Mouse (Mus musculus) lung, embryonic 15.5 days (tissue): ENCODE measurements around the gene Sult1a1. TPM values are rescaled to one million over a fixed set of nuclear protein-coding genes. Genes with fewer than 3 reads are reported as not detected.
A peak's percentile ranks its signal among the peaks of the same experiment; 100 is the strongest.

Experiments
- ATAC-seq: fragments of 200-750 bp; cut with Nextera tagmentation; 2 replicates; pipeline ENCODE4 v1.8.0; 2017; ENCODE audit warnings: moderate number of reproducible peaks, borderline replicate concordance; ENCODE audit not compliant: low FRiP score, low TSS enrichment; ENCODE audit errors: extremely low read depth
- H3K27ac ChIP-seq: fragments of 300-500 bp; sonication (generic); 2 replicates; pipeline ENCODE4 v1.5.1; 2015; ENCODE audit warnings: moderate library complexity, mild to moderate bottlenecking, inconsistent platforms
- H3K27me3 ChIP-seq: fragments of 300-500 bp; sonication (generic); 2 replicates; pipeline ENCODE4 v1.6.1; 2015; ENCODE audit warnings: inconsistent platforms
- H3K36me3 ChIP-seq: fragments of 300-500 bp; sonication (generic); 2 replicates; pipeline ENCODE4 v1.6.1; 2015; ENCODE audit warnings: inconsistent platforms
- H3K4me1 ChIP-seq: fragments of 300-500 bp; sonication (generic); 2 replicates; pipeline ENCODE4 v1.6.1; 2015; ENCODE audit warnings: inconsistent platforms
- H3K4me2 ChIP-seq: fragments of 300-500 bp; sonication (generic); 2 replicates; pipeline ENCODE4 v1.6.1; 2015; ENCODE audit warnings: inconsistent platforms, mild to moderate bottlenecking, moderate library complexity
- H3K4me3 ChIP-seq: fragments of 300-500 bp; sonication (generic); 2 replicates; pipeline ENCODE4 v1.5.1; 2015; ENCODE audit warnings: mild to moderate bottlenecking, inconsistent platforms
- H3K9ac ChIP-seq: fragments of 300-500 bp; sonication (generic); 2 replicates; pipeline ENCODE4 v1.6.1; 2015; ENCODE audit warnings: inconsistent platforms
- H3K9me3 ChIP-seq: fragments of 300-500 bp; sonication (generic); 2 replicates; pipeline ENCODE4 v1.6.1; 2016; ENCODE audit warnings: inconsistent platforms
- WGBS: fragments of 180-500 bp; shearing (Covaris S2); methylation state at CpG from one replicate; pipeline ENCODE4 v1.1.7; 2015; 5-methylcytosine and 5-hydroxymethylcytosine counted together
- polyA plus RNA-seq: library from polyadenylated mRNA; unstranded; fragments of >200 nt; fragmentation: Nextera tagmentation; extraction: Ambion mirVana; gene quantifications from 2 replicates; pipeline ENCODE4 v1.2.1, GENCODE M21; 2015

Gene Sult1a1
- 5.9 and 6.8 TPM in 2 replicates for polyA plus RNA-seq

DNA sequence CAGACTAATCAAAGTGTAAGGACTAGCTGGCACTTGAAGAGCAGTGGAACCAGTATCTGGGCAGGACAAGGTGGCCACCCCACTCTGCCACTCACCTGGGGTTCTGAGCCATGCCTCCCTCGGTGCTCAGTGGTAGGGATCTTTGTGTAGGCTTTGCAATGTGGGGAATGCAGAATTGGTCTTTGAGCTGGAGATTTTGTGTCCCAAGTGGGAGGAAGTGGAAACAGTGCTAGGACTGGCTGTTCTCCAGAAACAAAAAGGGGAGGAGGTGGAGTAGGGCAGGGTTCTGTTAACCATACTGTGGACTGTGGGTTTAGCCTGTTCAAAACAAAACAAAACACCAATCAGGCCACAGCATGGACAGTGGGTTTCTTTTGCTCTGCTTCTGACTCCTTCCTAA is at the start of gene Sult1a1:
TSS of gene Sult1a1 (minus strand) at position 226 of the 400 bp plus-strand sequence.
- Histone ChIP-seq H3K9ac (no peak within 1 kb of the TSS), H3K27me3 (no peaks in the 10 kb centered on the region), H3K4me2 (peak within 1 kb of the TSS; percentile 13; the same call in 1 of the 2 replicates), H3K4me3 (no peak within 1 kb of the TSS), H3K27ac (peak within 1 kb of the TSS; percentile 74), H3K9me3 (no peaks in the 10 kb centered on the region), H3K36me3 (peaks cover 20% of the 10 kb centered on the region; the same call in 1 of the 2 replicates), H3K4me1 (peaks cover 4% of the 10 kb centered on the region; the same call in 1 of the 2 replicates)
- ATAC-seq, result peak; percentile 64; the same call in 1 of the 2 replicates
- WGBS, result 62% methylated on average over 1 of the region's 1 CpGs

DNA sequence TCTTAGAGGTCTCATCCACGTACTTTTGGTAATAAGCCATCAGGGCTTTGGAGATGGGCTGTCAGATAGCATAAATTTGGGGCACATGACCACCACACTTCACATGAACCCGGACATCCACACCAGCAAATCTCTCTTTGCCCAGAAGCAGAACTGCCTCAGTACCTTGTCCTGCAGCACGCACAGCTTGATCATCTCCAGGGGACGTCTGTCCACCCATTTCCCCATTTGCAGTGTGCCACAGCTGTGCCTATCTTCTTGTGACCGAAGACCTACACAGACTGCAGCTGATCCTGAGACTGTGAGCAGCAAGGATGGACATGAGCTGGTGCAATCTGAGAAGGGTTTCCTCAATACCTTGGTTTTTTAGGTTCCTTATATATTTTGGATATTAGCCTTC is 49.4 kb upstream of the Sult1a1 start:
- ATAC-seq, result no peak
- H3K9ac ChIP-seq, result no peak overlapping the region
- 73% methylated on average over 5 of the region's 5 CpGs for WGBS
- H3K4me3 ChIP-seq, result no peak overlapping the region
- H3K4me2 ChIP-seq, result no peak overlapping the region
- H3K4me1 ChIP-seq, result no peaks in the 10 kb centered on the region
- no peaks in the 10 kb centered on the region for H3K9me3 ChIP-seq
- no peaks in the 10 kb centered on the region for H3K27me3 ChIP-seq
- no peaks in the 10 kb centered on the region for H3K36me3 ChIP-seq
- no peak overlapping the region for H3K27ac ChIP-seq

DNA sequence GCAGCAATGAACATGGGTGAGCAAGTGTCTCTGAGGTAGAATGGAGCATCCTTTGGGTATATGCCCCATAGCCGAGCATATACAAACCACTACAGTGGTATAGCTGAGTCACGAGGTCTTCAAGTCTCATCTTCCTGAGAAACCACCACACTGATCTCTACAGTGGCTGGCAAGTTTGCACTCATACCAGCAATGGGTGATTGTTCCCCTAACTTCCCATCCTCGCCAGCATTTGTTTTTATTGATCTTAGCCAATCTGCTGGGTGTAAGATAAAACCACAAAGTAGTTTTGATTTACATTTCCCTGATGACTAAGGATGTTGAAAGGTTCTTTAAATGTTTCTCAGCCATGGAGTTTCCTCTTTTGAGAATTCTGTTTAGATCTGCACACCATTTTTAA is 48.8 kb upstream of the Sult1a1 start:
- no peak overlapping the region for H3K9ac ChIP-seq
- no peaks in the 10 kb centered on the region for H3K4me1 ChIP-seq
- H3K4me3 ChIP-seq, result no peak overlapping the region
- H3K36me3 ChIP-seq, result no peaks in the 10 kb centered on the region
- no peak for ATAC-seq
- H3K27me3 ChIP-seq, result no peaks in the 10 kb centered on the region
- H3K4me2 ChIP-seq, result no peak overlapping the region
- H3K27ac ChIP-seq, result no peak overlapping the region
- no peaks in the 10 kb centered on the region for H3K9me3 ChIP-seq
- 58% methylated on average over 3 of the region's 3 CpGs for WGBS

- 93% methylated on average over 13 of the region's 13 CpGs for WGBS
- Histone ChIP-seq H3K4me1 (no peaks in the 10 kb centered on the region; the same call in 1 of the 2 replicates), H3K9me3 (no peaks in the 10 kb centered on the region), H3K9ac (no peak overlapping the region), H3K36me3 (no peaks in the 10 kb centered on the region), H3K4me2 (no peak overlapping the region), H3K27ac (no peak overlapping the region), H3K27me3 (no peaks in the 10 kb centered on the region), H3K4me3 (no peak overlapping the region)
- no peak for ATAC-seq
Observed at GRCm38 (mm10) chr7:126721635-126722034, 45.4 kb upstream of the Sult1a1 start.

- Histone ChIP-seq H3K9me3 (no peaks in the 10 kb centered on the region), H3K4me1 (no peaks in the 10 kb centered on the region; the same call in 1 of the 2 replicates), H3K4me3 (no peak overlapping the region), H3K36me3 (no peaks in the 10 kb centered on the region), H3K9ac (no peak overlapping the region), H3K27ac (no peak overlapping the region), H3K4me2 (no peak overlapping the region), H3K27me3 (no peaks in the 10 kb centered on the region)
- no peak for ATAC-seq
- WGBS, result 94% methylated on average over 5 of the region's 5 CpGs
Observed at GRCm38 (mm10) chr7:126718787-126719337, 42.6 kb upstream of the Sult1a1 start.

- Histone ChIP-seq H3K36me3 (no peaks in the 10 kb centered on the region), H3K9me3 (no peaks in the 10 kb centered on the region), H3K4me3 (no peak overlapping the region), H3K27ac (no peak overlapping the region), H3K27me3 (no peaks in the 10 kb centered on the region), H3K9ac (no peak overlapping the region), H3K4me2 (no peak overlapping the region), H3K4me1 (no peaks in the 10 kb centered on the region; the same call in 1 of the 2 replicates)
- ATAC-seq, result no peak
- 51% methylated on average over 3 of the region's 3 CpGs for WGBS
Observed at GRCm38 (mm10) chr7:126717566-126717965, 41.3 kb upstream of the Sult1a1 start.

DNA sequence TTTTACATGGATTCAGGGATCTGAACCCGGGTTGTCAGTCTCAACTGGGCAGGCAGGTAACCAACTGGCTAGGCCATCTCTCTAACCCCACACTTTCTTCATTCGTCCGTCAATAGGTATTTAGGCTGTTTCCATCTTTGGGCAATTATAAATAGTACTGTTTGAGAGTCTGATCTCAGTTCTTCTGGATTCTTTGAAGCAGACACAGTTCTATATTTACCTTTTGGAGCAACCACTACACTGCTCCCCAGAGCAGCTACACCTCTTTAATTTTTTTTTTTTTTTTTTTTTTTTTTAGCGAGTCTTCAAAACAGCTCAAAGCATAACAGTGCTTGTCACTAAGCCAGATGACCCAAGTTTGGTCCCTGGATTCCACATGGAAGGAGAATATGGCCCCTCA is 39.4 kb upstream of the Sult1a1 start:
- Histone ChIP-seq H3K27me3 (no peaks in the 10 kb centered on the region), H3K9ac (no peak overlapping the region), H3K4me1 (no peaks in the 10 kb centered on the region; the same call in 1 of the 2 replicates), H3K4me2 (no peak overlapping the region), H3K36me3 (no peaks in the 10 kb centered on the region), H3K27ac (no peak overlapping the region), H3K9me3 (no peaks in the 10 kb centered on the region), H3K4me3 (no peak overlapping the region)
- 79% methylated on average over 4 of the region's 4 CpGs for WGBS
- no peak for ATAC-seq

DNA sequence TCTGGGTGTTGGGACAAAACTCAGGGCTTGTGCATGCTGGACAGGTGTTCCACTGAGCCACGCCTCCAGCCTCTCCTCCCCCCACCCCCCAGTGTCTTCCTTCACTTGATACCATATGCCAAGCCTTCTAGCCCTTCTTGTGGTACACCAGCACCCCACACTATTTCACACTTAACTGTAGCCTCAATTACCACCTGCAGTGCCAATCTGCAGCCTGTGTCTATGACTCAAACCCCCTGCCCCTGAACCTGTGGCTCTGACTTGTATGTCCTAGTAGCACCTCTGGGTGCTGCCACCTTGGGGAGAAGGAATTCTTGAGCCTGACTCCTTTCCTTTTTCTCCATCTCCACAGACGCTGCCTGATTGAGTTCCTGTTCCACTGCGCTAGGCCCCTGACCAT is 35.7 kb upstream of the Sult1a1 start:
- Histone ChIP-seq H3K4me2 (no peak overlapping the region), H3K27ac (no peak overlapping the region), H3K27me3 (no peaks in the 10 kb centered on the region), H3K9ac (no peak overlapping the region), H3K9me3 (no peaks in the 10 kb centered on the region), H3K36me3 (no peaks in the 10 kb centered on the region), H3K4me1 (no peaks in the 10 kb centered on the region), H3K4me3 (no peak overlapping the region)
- no peak for ATAC-seq
- WGBS, result 64% methylated on average over 3 of the region's 3 CpGs

- ATAC-seq, result no peak
- H3K27ac ChIP-seq, result no peak overlapping the region
- no peak overlapping the region for H3K9ac ChIP-seq
- WGBS, result 83% methylated on average over 4 of the region's 4 CpGs
- H3K27me3 ChIP-seq, result peaks cover 7% of the 10 kb centered on the region; the same call in 1 of the 2 replicates
- H3K4me2 ChIP-seq, result no peak overlapping the region
- no peaks in the 10 kb centered on the region for H3K4me1 ChIP-seq
- no peak overlapping the region for H3K4me3 ChIP-seq
- no peaks in the 10 kb centered on the region for H3K36me3 ChIP-seq
- no peaks in the 10 kb centered on the region for H3K9me3 ChIP-seq
Observed at GRCm38 (mm10) chr7:126710266-126710665, 34.0 kb upstream of the Sult1a1 start.

- no peaks in the 10 kb centered on the region for H3K36me3 ChIP-seq
- no peak overlapping the region for H3K4me3 ChIP-seq
- H3K4me2 ChIP-seq, result no peak overlapping the region
- 78% methylated on average over 10 of the region's 10 CpGs for WGBS
- peaks cover 25% of the 10 kb centered on the region for H3K27me3 ChIP-seq
- no peak for ATAC-seq
- H3K9me3 ChIP-seq, result no peaks in the 10 kb centered on the region
- H3K9ac ChIP-seq, result no peak overlapping the region
- no peak overlapping the region for H3K27ac ChIP-seq
- peaks cover 15% of the 10 kb centered on the region for H3K4me1 ChIP-seq
Observed at GRCm38 (mm10) chr7:126708175-126708952, 32.1 kb upstream of the Sult1a1 start.

GRCm38 (mm10) chr7:126707442-126708174 is 31.4 kb upstream of the Sult1a1 start, which contains the start of gene Coro1a:
Gene Coro1a (minus strand): TSS chr7:126707787.
- Histone ChIP-seq H3K9me3 (no peaks in the 10 kb centered on the region), H3K4me2 (no peak within 1 kb of the TSS), H3K4me3 (no peak within 1 kb of the TSS), H3K36me3 (no peaks in the 10 kb centered on the region), H3K9ac (no peak within 1 kb of the TSS), H3K4me1 (peaks cover 15% of the 10 kb centered on the region), H3K27ac (no peak within 1 kb of the TSS), H3K27me3 (peaks cover 31% of the 10 kb centered on the region)
- 83% methylated on average over 19 of the region's 19 CpGs for WGBS
- no peak for ATAC-seq
